Mouse (Mus musculus): ENCODE data around the gene Ccsap.
A peak's percentile ranks its signal among the peaks of the same experiment; 100 is the strongest.

Gene Ccsap

DNA sequence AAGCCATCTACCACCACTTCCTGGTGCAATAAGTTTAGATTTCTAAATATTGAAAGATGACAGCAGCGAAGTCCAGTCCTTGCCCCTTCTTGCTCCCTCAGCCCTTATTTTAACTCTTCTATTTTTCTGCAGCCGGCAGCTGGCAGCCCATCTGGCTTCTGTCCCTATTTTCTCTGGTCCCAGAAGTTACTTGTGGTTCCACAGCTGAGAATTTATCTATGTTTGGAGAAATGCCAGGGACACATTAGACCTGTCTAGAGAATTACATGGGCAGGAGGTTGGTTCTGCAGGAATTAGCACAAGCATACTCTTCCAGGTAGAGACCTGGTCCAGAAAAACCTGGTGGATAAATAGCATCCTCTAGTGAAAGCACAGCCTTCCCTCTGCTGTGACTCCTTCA is 17.9 kb upstream of the Ccsap start:
- DNase-seq, result no peak

DNA sequence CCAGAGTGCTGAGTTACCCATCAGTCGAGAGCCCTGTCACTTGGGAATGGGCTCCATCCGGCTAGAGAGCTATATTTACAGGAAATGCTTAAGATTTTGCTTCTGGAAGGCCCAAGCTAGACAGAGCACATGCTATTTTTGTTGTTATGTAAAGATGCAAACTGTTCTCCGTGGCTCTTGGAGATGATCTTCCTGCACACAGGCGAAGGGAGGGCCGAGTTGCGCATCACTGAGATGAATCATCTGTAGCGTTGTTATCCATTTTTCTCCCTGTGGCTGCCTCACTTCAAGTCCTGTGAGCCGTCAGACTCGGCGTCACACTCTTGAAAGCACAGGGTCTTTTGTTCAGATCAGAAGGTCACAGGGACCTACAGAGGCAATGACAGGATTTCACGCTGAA is 14.3 kb upstream of the Ccsap start:
- no peak for DNase-seq

DNA sequence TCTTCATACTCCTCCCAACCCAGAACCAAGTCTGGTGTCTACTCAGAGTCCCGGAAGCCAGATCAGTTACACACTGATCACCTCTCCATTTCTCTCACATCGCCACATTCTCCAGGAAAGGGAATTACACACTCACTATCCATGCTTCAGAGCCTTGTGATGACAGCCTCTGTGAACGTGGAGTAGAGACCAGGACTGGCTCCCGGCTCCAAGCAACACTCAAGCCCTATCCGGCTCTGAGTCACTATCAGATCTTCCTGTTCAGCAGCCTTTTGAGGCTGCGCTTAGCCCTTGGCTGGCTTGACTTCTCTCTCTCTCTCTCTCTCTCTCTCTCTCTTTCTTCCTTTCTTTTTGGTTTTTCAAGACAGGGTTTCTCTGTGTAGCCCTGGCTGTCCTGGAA is 13.4 kb upstream of the Ccsap start:
- DNase-seq, result no peak

DNA sequence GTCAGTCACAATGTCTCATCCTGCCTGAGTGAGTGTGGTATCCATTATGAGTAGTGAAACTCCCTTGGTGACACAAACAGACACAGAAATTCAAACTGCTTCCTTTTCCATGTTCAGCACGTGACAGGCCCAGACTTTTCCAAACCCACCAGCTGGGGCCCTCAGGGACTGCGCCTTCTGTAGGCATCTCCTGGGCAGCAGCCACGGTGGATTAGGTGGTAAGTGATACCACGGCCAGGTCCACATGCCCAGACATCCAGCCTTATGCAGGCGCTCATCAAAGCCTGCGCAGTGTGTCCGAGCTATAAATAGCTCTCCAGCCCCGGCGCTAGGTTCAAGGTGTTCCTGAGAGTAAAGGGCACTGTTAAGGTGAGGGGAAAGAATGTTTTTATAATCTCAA is 12.0 kb upstream of the Ccsap start:
- DNase-seq, result no peak

DNA sequence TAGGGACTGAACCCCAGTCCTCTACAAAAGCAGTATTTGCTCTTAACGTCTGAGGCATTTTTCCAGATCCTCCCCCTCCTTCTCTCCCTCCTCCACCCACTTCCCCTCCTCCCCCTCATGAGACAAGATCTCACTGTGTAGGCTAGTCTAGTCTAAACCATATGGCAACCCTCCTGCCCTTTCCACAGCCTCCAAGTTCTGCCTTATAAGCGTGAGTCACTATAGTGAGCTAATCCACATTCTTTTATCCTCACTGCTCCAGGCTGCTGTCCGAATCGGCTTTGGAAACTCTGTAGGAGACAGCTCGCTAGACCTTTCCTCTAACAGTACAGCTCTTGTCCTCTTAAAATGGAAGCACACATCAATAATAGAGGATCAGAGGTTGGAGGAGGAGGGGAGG is 7.0 kb upstream of the Ccsap start:
- DNase-seq, result no peak

DNA sequence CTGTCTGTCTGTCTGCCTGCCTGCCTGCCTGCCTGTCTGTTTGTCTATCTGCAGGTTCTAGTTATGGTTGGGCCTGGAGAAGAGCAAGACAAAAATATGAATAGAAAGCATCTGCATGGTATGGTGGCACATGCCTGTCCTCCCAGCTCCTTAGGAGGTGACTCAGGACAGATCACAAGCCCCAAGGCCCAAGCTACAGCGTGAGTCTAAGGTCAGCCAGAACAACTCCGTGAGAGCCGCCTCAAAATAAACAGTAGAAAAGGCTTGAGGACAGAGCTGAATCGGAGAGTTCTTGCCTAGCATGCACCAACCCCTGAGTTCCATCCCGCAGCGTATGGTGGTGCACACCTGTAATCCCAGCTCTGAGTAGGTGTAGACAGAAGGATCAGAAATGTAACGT is 5.8 kb upstream of the Ccsap start:
- no peak for DNase-seq

DNA sequence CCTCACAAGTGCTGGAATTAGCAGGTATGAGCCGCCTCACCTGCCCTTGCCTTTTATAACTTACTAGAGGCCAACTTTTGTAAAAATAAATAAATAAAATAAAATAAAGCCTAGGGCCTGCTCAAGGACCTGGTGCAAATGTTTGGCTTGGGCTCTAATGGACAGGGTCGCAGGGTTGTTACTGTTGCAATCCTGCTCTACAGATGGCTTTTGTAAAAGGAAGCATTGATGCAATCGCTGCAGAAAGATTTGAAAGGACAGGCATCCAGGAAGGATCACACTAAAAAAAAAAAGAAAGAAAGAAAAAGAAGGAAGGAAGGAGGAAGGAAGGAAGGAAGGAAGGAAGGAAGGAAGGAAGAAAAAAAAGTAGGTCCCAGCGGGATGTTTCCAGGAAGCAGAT is 377 bp upstream of the Ccsap start:
- no peak for DNase-seq

DNA sequence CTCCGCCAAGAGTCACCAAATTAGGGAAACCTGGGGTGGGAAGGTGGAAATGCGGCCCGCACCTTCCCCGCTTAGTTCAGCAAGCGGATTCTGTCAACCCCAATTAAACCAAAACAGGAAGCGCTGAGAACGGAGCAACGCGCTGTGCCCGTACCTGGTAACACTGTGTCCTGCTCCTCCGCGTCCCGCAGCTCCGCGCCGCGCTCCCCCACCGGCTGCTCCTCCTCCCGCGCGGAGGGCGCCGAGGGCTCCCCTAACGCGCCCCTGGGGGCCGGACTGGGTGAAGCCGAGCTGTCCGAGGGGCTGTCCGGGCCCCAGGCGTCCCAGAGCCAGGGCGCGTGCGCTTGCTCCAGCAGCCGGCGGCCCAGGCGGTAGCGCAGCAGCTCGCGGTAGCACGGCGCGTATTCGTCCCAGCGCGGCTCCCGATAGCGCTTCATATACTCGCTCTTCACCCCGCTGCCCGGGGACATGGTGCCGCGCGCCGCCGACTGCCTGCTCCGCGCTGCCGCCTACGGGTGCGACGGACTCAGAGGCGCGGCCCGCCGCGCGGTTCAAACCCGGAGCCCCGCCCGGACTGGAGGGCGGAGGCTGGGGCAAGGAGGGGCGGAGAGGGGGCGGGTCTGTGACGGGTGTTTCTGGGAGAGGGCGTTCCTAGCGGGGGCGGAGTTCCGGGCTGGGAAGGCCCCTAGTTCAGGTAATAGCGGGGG is 915 bp downstream of the Ccsap start:
- DNase-seq, result peak; percentile 88 to 93

DNA sequence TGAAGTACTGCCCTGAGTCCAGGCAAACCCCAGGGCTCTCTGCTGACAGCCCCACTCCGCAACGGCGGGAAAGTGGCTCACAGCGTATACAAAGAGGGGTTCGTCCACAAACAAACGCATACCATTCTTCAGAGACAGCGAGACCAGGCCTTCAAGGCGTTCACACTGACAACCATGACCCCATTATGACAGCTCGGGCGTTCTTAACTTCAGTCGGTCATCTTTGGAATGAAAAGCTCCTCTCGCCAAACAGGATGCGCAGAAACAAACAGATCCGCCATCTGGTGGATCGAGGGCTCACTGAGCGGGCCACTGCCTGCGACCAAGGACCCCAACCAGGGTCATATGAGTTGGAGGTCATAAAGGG is 1.5 kb downstream of the Ccsap start:
- DNase-seq, result no peak

DNA sequence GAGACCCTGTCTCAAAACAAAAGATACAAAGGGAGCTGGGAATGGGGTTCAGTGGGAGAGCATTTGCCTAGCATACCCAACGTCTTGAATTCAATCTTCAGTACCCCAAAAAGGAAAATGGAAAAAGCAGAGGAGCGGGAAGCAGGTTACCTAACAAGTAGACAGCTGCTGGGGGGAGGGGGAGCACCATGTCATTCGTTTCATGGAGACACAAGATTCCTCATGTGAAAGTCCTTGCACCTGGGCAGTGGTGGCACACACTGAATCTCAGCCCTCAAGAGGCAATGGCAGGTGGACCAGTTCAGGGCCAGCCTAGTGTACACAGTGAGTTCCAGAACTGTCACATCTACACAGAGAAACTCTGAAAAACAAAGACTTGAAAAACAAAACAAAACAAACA is 2.6 kb downstream of the Ccsap start:
- DNase-seq, result no peak

DNA sequence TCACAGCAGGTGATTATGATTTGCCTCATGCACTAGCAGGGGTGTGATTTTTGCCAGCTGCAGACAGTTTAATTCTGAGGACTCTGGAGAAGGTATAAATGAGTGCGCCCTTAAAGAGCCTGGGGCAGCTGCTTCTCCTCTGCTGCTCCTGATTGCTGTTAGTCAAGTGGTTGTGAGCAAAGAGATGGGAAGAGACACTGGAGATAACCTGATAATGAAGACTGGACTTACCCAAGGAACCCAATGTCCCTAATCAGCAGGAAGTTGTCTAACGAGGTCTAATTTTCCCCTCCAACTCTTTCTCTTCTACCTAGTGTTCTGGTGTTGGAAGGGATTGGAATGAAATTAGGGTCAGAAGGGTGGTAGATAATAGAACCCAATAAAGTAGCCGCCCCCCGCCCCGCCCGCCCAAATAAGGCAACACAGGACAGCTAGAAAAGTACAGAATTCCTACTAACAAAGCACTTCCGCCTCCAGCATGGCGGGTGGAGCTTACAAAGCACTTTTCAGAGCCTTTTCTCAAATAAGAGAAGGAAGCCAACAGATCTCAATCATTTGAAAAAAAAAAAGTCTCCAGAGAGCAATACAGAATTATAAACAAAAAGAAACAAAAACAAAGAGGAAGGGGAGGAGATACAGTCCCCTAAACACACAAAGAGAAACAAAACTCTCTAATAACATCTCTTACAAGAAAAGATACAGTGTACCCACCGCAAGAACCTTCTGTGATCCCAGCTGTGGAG is 5.1 kb downstream of the Ccsap start:
- no peak for DNase-seq

DNA sequence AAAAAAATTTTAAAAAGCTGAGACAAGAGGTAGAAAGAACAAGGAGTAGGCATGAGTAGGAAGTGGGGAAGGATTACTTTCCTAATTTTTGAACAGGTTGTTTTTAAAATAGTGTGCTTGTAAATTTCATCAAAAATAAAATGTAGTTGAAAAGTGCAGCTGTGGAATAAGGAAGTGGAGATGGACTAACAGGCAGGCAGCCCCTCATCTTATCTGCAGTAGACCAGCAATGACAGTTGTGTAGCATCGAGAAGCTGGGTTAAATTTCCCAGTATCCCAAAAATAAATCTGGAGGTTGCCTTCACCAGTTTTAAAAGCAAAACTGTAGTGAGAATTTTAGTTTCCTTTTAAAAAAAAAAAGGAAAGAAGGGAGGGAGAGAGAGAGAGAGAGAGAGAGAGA is 5.8 kb downstream of the Ccsap start:
- no peak for DNase-seq

DNA sequence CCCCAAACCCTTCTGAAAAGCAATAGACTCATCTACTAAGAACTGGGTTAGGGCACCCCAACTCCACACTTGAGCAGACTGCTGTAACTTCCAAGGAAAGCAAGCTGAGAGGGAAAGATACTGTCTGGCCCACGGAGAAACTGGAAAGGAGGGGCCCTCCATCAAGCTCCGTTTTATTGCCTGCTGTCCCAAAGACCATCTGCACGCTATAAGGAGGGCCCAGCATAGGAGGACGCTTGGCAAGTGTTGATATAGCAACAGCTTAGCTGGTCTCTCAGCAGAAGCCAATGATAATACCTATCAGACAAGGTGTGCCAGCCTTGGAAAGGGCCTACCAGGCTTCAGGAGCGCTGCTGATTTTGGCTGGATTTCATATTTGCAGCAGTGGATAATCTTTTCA is 8.4 kb downstream of the Ccsap start:
- DNase-seq, result no peak

DNA sequence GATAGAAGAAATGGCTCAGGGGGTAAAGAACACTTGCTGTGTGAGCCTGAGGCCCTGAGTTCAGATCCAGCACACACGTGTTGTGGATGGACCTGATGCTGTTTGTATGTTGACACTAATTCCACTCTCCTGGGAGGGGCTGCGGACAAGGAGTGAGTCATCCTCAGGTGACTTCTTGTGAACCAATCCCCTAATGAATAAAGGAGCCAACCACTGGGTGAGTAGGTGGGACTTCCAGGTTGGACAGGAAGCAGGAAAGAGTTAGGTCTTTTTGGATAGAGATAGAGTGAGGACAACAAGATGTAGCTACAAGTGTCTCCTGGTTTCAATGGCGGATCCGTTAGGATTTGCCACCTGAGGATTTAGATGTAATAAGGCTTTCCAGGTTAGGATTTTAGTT is 10.7 kb downstream of the Ccsap start:
- no peak for DNase-seq

DNA sequence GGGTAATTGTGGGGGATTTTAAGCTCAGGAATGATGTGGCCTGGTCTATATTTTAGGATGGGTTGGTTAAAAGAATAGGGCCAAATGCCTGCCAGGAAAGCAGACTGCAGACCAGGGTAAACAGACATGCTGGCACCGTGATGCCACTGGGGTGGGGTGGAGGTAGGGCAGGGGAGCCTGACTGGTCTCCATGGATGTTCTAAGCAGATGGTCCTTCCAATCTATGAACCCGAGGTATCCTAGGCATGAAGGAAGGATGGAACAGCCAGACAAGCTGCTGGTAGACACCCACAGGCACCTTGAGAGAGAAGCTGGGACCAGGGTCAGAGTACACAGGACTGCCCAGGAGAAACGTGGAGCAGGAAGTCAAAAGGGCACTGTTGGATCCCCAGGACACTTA is 12.5 kb downstream of the Ccsap start:
- no peak for DNase-seq

DNA sequence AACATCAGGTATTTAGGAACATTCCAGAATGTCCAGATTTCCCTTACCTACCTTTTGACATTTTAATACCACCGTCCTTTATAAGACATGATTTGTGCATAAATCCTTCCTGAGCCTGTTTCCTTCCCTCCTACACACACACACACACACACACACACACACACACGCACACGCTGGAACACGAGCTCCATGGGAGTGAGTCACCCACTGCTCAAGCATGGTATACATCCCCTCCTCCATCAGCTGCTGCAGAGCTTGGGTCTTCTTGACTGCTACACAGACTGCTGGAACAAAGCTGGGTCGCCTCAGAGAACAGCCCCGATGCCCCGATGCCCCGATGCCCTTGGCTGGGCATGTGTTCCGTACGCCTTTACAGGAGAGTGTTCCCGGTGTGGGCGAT is 13.5 kb downstream of the Ccsap start:
- DNase-seq, result no peak

DNA sequence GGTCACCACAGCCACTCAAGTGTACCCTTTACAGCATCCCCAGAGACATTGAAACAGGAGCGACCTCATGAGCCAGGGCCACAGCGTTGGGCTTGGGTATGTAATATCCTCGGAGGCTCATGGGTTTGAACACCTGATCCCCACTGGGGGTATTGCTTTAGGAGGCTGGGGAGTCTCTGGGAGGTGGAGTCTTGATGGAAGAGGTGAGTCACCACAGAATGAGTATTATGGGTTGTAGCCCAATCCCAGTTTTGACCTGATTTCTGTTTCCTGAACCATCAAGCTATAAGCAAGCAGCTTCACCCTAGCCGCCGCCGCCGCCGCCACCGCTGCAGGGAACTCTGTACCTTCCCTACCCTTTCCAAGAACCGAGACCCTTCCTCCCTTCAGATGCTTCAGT is 14.0 kb downstream of the Ccsap start:
- no peak for DNase-seq

DNA sequence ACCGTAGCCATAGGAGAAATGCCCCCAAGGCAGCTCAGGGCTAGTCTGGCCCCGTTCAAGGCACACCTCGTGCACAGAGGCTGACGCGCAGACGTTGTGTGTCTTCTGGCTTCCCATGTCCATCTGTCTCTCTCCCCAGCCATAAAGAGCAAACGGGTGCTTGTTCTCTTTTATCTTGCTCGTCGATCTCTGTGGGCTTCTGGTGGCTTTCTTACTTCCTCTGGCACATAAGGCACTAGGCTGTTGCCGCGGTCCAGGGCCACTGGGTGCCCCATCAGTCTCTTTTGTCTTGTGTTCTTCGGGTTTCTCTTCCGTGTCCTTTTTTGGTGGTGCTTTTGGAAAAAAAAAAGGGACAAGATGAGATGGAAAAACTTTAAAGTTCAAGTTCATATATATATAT is 14.9 kb downstream of the Ccsap start:
- DNase-seq, result no peak

DNA sequence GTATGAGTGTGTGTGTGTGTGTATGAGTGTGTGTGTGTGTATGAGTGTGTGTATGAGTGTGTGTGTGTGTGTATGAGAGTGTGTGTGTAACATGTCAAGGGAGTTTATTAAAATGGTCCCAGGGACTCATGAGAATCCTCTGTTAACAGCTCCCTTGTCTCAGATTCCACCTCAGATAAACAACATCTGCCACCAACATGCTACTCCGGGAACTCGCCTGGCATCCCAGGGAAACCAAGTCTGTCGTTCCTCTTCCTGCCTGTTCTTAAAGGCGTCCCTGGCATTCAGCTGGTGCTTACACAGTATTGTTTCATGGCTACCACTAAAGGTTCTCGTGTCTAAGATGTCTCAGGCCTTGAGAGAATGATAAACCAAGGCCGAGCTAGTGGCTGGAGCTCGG is 15.7 kb downstream of the Ccsap start:
- no peak for DNase-seq

DNA sequence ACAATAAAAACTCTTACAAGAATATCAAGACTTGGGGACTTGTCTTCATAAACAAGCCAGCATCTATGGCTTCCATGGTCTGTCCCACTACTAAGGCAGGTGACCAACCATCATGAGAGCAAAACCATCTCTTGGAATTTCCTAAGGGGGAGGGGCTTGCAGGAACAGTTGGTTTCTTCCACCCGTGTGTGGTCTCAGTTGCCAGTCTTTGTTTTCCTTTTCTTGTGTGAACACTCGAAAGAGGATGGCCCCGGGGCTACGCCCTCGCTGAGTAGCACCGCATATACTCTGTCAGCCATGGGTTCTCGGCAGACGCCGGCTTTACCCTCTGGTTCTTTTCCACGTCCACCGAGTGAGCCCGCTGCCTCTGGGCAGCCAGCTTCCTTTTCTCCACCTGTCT is 17.9 kb downstream of the Ccsap start:
- no peak for DNase-seq

DNA sequence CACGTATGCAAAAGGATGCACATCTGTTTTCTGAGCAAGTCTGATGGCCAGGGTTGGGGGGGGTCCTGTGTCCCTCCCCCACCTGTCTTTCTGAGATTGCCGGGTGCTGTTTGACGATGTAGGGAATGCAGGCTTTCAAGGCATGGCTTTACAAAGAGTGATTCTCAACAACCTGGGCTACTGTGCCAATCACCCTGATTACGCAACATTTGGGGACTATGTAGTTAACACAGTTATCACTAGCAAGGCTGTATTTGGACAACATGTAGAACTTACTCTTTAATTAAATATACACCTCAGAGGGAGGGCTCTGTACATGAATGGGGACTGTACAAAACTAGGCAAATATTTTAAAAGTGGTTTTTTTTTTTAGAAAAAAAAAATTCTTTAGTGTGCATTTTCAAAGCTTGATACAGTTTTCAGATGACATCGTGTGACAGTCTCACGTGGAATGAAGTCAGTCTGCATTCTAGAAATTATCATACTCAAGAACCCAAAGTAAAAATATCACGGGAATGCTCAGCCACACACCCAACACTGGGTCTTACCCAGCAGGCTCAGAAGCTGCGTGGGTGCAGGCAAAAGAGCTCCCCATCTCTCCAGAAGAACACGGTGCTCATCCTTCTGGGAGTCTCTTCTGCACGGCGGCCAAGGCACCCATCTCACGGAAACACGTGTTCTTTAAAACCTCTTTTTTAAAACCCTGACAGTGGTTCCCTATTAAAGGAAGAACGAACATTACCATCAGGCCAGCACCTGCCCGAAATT is 19.2 kb downstream of the Ccsap start:
- DNase-seq, result no peak

DNA sequence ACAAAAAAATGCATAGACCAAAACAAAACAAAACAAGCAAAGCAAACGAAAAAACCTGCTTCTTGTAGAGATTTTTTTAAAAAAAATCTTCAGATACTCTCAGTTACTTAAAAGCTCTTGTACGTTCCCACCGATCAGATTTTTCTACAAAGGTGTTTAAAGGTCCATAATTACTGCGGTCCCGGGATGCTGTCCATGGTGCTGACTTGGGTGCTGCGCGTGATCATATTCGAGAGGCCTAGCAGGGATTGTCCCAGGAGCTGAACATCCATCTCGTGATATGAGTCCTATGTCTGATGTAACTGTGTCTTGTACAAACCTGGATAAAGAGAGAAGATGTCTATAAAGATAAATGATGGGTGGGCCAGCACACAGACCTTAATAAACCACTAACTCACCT is 21.5 kb downstream of the Ccsap start:
- DNase-seq, result no peak

DNA sequence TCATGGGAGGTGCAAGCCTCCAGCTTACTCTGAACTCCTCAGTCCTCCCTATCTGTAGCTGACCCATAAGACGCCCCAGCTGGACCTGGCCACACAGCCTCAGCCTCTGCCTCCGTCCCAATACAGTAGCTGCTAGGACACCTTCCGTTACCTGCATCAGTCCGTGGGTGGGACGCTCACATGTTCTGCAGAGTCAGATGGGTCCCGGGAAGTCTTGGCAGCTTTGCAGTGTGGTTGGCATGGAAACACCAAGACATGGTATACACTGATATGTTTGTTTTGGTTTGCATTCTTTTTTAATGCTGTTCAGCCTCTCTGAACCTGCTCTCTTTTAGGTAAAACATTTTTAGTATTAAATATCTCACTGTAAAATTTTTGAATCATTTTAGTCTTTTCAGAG is 23.7 kb downstream of the Ccsap start:
- no peak for DNase-seq

DNA sequence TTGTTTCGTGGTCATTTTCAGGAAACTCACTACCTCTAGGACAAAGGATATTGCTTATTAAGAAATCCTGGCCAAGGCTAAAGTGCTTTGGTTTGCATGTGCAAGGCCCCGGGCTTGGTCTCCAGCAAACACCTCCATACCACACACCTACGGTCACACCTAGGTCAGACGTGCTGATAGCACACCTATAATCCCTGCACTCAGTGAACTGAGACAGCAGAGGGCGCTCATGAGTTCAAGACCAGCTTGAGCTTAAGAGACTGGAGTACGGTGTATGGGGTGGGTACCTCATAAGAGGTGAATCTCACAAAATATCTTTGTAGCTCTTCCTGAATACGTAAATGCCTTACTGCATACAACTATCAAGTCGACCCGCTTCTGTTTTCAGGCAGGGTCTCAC is 24.6 kb downstream of the Ccsap start:
- DNase-seq, result peak; percentile 21 to 57
